Mouse (Mus musculus): ENCODE data around the gene Rfng. TPM values are rescaled to one million over a fixed set of nuclear protein-coding genes. Genes with fewer than 3 reads are reported as not detected.

Rfng gene
- polyA plus RNA-seq, 1 experiment from 2014 or later: 50.7 TPM

GRCm38 (mm10) chr11:120823551-120823947 lies 39.5 kb upstream of the Rfng start:
- peak overlapping the region; percentile 98 for H3K27ac ChIP-seq
- H3K27me3 ChIP-seq: no peaks in the 10 kb centered on the region
- ATAC-seq (ENCODE audit: insufficient number of reproducible peaks, low FRiP score, low TSS enrichment, low read depth): peak; percentile 2
- peaks cover 40% of the 10 kb centered on the region for H3K36me3 ChIP-seq
- H3K9ac ChIP-seq: peak overlapping the region; percentile 91
- H3K9me3 ChIP-seq: no peaks in the 10 kb centered on the region
- under 1% methylated on average over 40 of the region's 40 CpGs for WGBS
- H3K4me2 ChIP-seq: peak overlapping the region; percentile 77
- peak overlapping the region; percentile 89 for H3K4me3 ChIP-seq
- peaks cover 40% of the 10 kb centered on the region for H3K4me1 ChIP-seq

GRCm38 (mm10) chr11:120822831-120823550 lies 39.0 kb upstream of the Rfng start:
- Histone ChIP-seq H3K4me1 (peaks cover 40% of the 10 kb centered on the region), H3K4me2 (peak overlapping the region; percentile 77), H3K27ac (peak overlapping the region; percentile 98), H3K4me3 (peak overlapping the region; percentile 89), H3K27me3 (no peaks in the 10 kb centered on the region), H3K36me3 (peaks cover 46% of the 10 kb centered on the region), H3K9ac (peak overlapping the region; percentile 91), H3K9me3 (no peaks in the 10 kb centered on the region)
- WGBS: under 1% methylated on average over 14 of the region's 14 CpGs
- ATAC-seq (ENCODE audit: insufficient number of reproducible peaks, low FRiP score, low TSS enrichment, low read depth): no peak

GRCm38 (mm10) chr11:120822321-120822720 lies 38.3 kb upstream of the Rfng start:
- peak overlapping the region; percentile 89 for H3K4me3 ChIP-seq
- ATAC-seq (ENCODE audit: insufficient number of reproducible peaks, low FRiP score, low TSS enrichment, low read depth): no peak
- peaks cover 52% of the 10 kb centered on the region for H3K36me3 ChIP-seq
- no peaks in the 10 kb centered on the region for H3K27me3 ChIP-seq
- peak overlapping the region; percentile 77 for H3K4me2 ChIP-seq
- H3K27ac ChIP-seq: peak overlapping the region; percentile 17; the same call in 1 of the 2 replicates
- WGBS: 44% methylated on average over 4 of the region's 4 CpGs
- H3K9ac ChIP-seq: peak overlapping the region; percentile 91
- H3K9me3 ChIP-seq: no peaks in the 10 kb centered on the region
- peaks cover 40% of the 10 kb centered on the region for H3K4me1 ChIP-seq

GRCm38 (mm10) chr11:120821076-120821922 lies 37.3 kb upstream of the Rfng start:
- H3K4me3 ChIP-seq: peak overlapping the region; percentile 13; the same call in 1 of the 2 replicates
- no peak for ATAC-seq (ENCODE audit: insufficient number of reproducible peaks, low FRiP score, low TSS enrichment, low read depth)
- H3K9me3 ChIP-seq: no peaks in the 10 kb centered on the region
- 80% methylated on average over 14 of the region's 14 CpGs for WGBS
- H3K4me2 ChIP-seq: peak overlapping the region; percentile 77
- H3K36me3 ChIP-seq: peaks cover 63% of the 10 kb centered on the region
- peaks cover 40% of the 10 kb centered on the region for H3K4me1 ChIP-seq
- H3K27ac ChIP-seq: no peak overlapping the region
- H3K9ac ChIP-seq: no peak overlapping the region
- H3K27me3 ChIP-seq: no peaks in the 10 kb centered on the region

GRCm38 (mm10) chr11:120820546-120820945 lies 36.5 kb upstream of the Rfng start:
- H3K4me1 ChIP-seq: peaks cover 36% of the 10 kb centered on the region
- 95% methylated on average over 14 of the region's 14 CpGs for WGBS
- no peak overlapping the region for H3K27ac ChIP-seq
- H3K27me3 ChIP-seq: no peaks in the 10 kb centered on the region
- H3K4me3 ChIP-seq: no peak overlapping the region
- no peak for ATAC-seq (ENCODE audit: insufficient number of reproducible peaks, low FRiP score, low TSS enrichment, low read depth)
- H3K4me2 ChIP-seq: no peak overlapping the region
- peaks cover 70% of the 10 kb centered on the region for H3K36me3 ChIP-seq
- H3K9me3 ChIP-seq: no peaks in the 10 kb centered on the region
- no peak overlapping the region for H3K9ac ChIP-seq

- Histone ChIP-seq H3K36me3 (peaks cover 80% of the 10 kb centered on the region), H3K4me3 (no peak overlapping the region), H3K4me2 (no peak overlapping the region), H3K27ac (no peak overlapping the region), H3K9ac (no peak overlapping the region), H3K4me1 (peaks cover 28% of the 10 kb centered on the region), H3K27me3 (no peaks in the 10 kb centered on the region), H3K9me3 (no peaks in the 10 kb centered on the region)
- 92% methylated on average over 6 of the region's 6 CpGs for WGBS
- ATAC-seq (ENCODE audit: insufficient number of reproducible peaks, low FRiP score, low TSS enrichment, low read depth): no peak
These were observed 35.5 kb upstream of the Rfng start for GRCm38 (mm10) chr11:120819556-120819955.

- 95% methylated on average over 13 of the region's 13 CpGs for WGBS
- no peaks in the 10 kb centered on the region for H3K9me3 ChIP-seq
- peaks cover 93% of the 10 kb centered on the region for H3K36me3 ChIP-seq
- H3K27ac ChIP-seq: no peak overlapping the region
- H3K27me3 ChIP-seq: no peaks in the 10 kb centered on the region
- ATAC-seq (ENCODE audit: insufficient number of reproducible peaks, low FRiP score, low TSS enrichment, low read depth): no peak
- H3K4me3 ChIP-seq: no peak overlapping the region
- no peak overlapping the region for H3K4me2 ChIP-seq
- peaks cover 28% of the 10 kb centered on the region for H3K4me1 ChIP-seq
- no peak overlapping the region for H3K9ac ChIP-seq
These were observed 34.2 kb upstream of the Rfng start for GRCm38 (mm10) chr11:120818251-120818650.

GRCm38 (mm10) chr11:120817358-120817757 lies 33.4 kb upstream of the Rfng start:
- 88% methylated on average over 6 of the region's 6 CpGs for WGBS
- Histone ChIP-seq H3K4me3 (no peak overlapping the region), H3K36me3 (peaks cover 99% of the 10 kb centered on the region)

GRCm38 (mm10) chr11:120812068-120812467 lies 28.1 kb upstream of the Rfng start:
- H3K27me3 ChIP-seq: no peaks in the 10 kb centered on the region
- no peaks in the 10 kb centered on the region for H3K9me3 ChIP-seq
- H3K4me3 ChIP-seq: no peak overlapping the region
- WGBS: 92% methylated on average over 16 of the region's 16 CpGs
- ATAC-seq (ENCODE audit: insufficient number of reproducible peaks, low FRiP score, low TSS enrichment, low read depth): no peak
- no peak overlapping the region for H3K27ac ChIP-seq
- no peak overlapping the region for H3K9ac ChIP-seq
- H3K4me2 ChIP-seq: no peak overlapping the region
- no peaks in the 10 kb centered on the region for H3K4me1 ChIP-seq
- peaks cover 100% of the 10 kb centered on the region for H3K36me3 ChIP-seq

More at GRCm38 (mm10) chr11:120817358-120817757, 33.4 kb upstream of the Rfng start:
- Histone ChIP-seq H3K27ac (no peak overlapping the region), H3K4me2 (no peak overlapping the region), H3K4me1 (peaks cover 19% of the 10 kb centered on the region), H3K27me3 (no peaks in the 10 kb centered on the region), H3K9ac (no peak overlapping the region), H3K9me3 (no peaks in the 10 kb centered on the region)
- no peak for ATAC-seq (ENCODE audit: insufficient number of reproducible peaks, low FRiP score, low TSS enrichment, low read depth)

GRCm38 (mm10) chr11:120808010-120808409 lies 24.0 kb upstream of the Rfng start:
- Histone ChIP-seq H3K4me3 (no peak overlapping the region), H3K9me3 (no peaks in the 10 kb centered on the region), H3K9ac (no peak overlapping the region), H3K36me3 (peaks cover 82% of the 10 kb centered on the region), H3K27ac (no peak overlapping the region), H3K27me3 (no peaks in the 10 kb centered on the region), H3K4me2 (no peak overlapping the region), H3K4me1 (no peaks in the 10 kb centered on the region)
- ATAC-seq (ENCODE audit: insufficient number of reproducible peaks, low FRiP score, low TSS enrichment, low read depth): no peak
- WGBS: 92% methylated on average over 12 of the region's 12 CpGs

GRCm38 (mm10) chr11:120805375-120806298 lies 21.6 kb upstream of the Rfng start:
- H3K4me2 ChIP-seq: no peak overlapping the region
- no peak overlapping the region for H3K9ac ChIP-seq
- ATAC-seq (ENCODE audit: insufficient number of reproducible peaks, low FRiP score, low TSS enrichment, low read depth): no peak
- H3K4me3 ChIP-seq: no peak overlapping the region
- 80% methylated on average over 7 of the region's 7 CpGs for WGBS
- no peak overlapping the region for H3K27ac ChIP-seq
- H3K27me3 ChIP-seq: no peaks in the 10 kb centered on the region
- H3K36me3 ChIP-seq: peaks cover 58% of the 10 kb centered on the region
- no peaks in the 10 kb centered on the region for H3K9me3 ChIP-seq
- H3K4me1 ChIP-seq: peaks cover 2% of the 10 kb centered on the region

Measured in limb, embryonic 15.5 days (tissue).